Mouse (Mus musculus): ENCODE results near the gene Dnajb5. TPM values are rescaled to one million over a fixed set of nuclear protein-coding genes. Genes with fewer than 3 reads are reported as not detected.

Gene Dnajb5
- polyA plus RNA-seq, 1 experiment, result 7.6 TPM

DNA sequence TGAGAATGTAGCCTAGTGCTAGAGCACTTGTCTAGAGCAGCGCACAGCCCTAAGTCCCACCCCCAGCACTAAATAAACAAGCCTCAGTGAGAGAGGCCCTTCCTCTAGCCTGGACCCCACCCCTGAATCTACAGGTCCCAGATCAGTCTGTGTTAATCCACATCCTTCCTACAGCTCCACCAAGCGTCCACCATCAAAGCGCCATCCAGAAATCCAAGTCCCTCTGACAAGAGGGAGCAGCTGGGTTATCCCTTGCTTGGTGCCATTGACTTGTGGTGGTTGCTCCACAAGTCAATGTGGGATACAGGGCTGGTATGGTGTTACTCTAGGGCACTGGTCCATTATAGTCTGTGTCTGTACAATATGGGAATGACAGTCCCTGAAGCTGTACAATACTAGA is 5.6 kb downstream of the Dnajb5 start:
- Histone ChIP-seq H3K4me3 (ENCODE audit: control insufficient read depth, low read depth, low read length) (no peak overlapping the region), H3K27ac (ENCODE audit: control insufficient read depth, insufficient read depth, low read depth, low read length) (no peak overlapping the region), H3K27me3 (ENCODE audit: control insufficient read depth, insufficient read depth, low read length) (no peaks in the 10 kb centered on the region), H3K36me3 (ENCODE audit: control insufficient read depth, insufficient read depth, low read length) (no peaks in the 10 kb centered on the region; the same call in 1 of the 2 replicates), H3K4me1 (ENCODE audit: control insufficient read depth, insufficient read depth, low read length) (peaks cover 14% of the 10 kb centered on the region)
- TF ChIP-seq POLR2A (IDR thresholded peaks at IDR 0.05; ENCODE audit: control insufficient read depth, low read depth, low read length), result no peak
- no peak for TF ChIP-seq CTCF (IDR thresholded peaks at IDR 0.05; ENCODE audit: control insufficient read depth, insufficient read depth, insufficient replicate concordance, low read depth, low read length)

DNA sequence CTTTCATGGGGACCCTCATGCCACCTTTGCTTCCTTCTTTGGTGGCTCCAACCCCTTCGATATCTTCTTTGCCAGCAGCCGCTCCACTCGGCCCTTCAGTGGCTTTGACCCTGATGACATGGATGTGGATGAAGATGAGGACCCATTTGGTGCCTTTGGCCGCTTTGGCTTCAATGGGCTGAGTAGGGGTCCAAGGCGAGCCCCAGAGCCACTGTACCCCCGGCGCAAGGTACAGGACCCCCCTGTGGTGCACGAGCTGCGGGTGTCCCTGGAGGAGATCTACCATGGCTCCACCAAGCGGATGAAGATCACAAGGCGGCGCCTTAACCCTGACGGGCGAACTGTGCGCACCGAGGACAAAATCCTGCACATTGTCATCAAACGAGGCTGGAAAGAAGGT is 7.0 kb downstream of the Dnajb5 start:
- Histone ChIP-seq H3K4me1 (ENCODE audit: control insufficient read depth, insufficient read depth, low read length) (peaks cover 9% of the 10 kb centered on the region), H3K4me3 (ENCODE audit: control insufficient read depth, low read depth, low read length) (no peak overlapping the region), H3K27me3 (ENCODE audit: control insufficient read depth, insufficient read depth, low read length) (no peaks in the 10 kb centered on the region), H3K27ac (ENCODE audit: control insufficient read depth, insufficient read depth, low read depth, low read length) (no peak overlapping the region), H3K36me3 (ENCODE audit: control insufficient read depth, insufficient read depth, low read length) (no peaks in the 10 kb centered on the region; the same call in 1 of the 2 replicates)
- TF ChIP-seq POLR2A (IDR thresholded peaks at IDR 0.05; ENCODE audit: control insufficient read depth, low read depth, low read length) (no peak), CTCF (IDR thresholded peaks at IDR 0.05; ENCODE audit: control insufficient read depth, insufficient read depth, insufficient replicate concordance, low read depth, low read length) (no peak)

DNA sequence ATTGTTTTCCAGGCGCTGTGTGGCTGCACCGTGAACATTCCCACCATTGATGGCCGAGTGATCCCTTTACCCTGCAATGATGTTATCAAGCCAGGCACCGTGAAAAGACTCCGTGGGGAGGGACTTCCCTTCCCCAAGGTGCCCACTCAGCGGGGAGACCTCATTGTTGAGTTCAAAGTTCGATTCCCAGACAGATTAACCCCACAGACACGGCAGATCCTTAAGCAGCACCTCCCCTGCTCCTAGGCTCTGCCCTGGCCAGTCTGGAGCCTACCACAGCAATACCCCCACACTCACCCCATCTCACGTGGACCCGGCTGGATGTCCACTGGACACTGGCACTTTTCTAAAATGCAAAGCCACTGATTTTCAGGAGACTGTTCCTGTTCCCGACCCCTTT is 7.7 kb downstream of the Dnajb5 start:
- no peak for TF ChIP-seq CTCF (IDR thresholded peaks at IDR 0.05; ENCODE audit: control insufficient read depth, insufficient read depth, insufficient replicate concordance, low read depth, low read length)
- no peak for TF ChIP-seq POLR2A (IDR thresholded peaks at IDR 0.05; ENCODE audit: control insufficient read depth, low read depth, low read length)
- no peaks in the 10 kb centered on the region; the same call in 1 of the 2 replicates for H3K36me3 ChIP-seq (ENCODE audit: control insufficient read depth, insufficient read depth, low read length)
- H3K4me1 ChIP-seq (ENCODE audit: control insufficient read depth, insufficient read depth, low read length), result peaks cover 9% of the 10 kb centered on the region
- H3K27me3 ChIP-seq (ENCODE audit: control insufficient read depth, insufficient read depth, low read length), result no peaks in the 10 kb centered on the region
- no peak overlapping the region for H3K27ac ChIP-seq (ENCODE audit: control insufficient read depth, insufficient read depth, low read depth, low read length)
- H3K4me3 ChIP-seq (ENCODE audit: control insufficient read depth, low read depth, low read length), result no peak overlapping the region

- no peaks in the 10 kb centered on the region; the same call in 1 of the 2 replicates for H3K36me3 ChIP-seq (ENCODE audit: control insufficient read depth, insufficient read depth, low read length)
- no peaks in the 10 kb centered on the region for H3K27me3 ChIP-seq (ENCODE audit: control insufficient read depth, insufficient read depth, low read length)
- no peak overlapping the region for H3K27ac ChIP-seq (ENCODE audit: control insufficient read depth, insufficient read depth, low read depth, low read length)
- TF ChIP-seq POLR2A (IDR thresholded peaks at IDR 0.05; ENCODE audit: control insufficient read depth, low read depth, low read length), result no peak
- no peak for TF ChIP-seq CTCF (IDR thresholded peaks at IDR 0.05; ENCODE audit: control insufficient read depth, insufficient read depth, insufficient replicate concordance, low read depth, low read length)
- no peak overlapping the region for H3K4me3 ChIP-seq (ENCODE audit: control insufficient read depth, low read depth, low read length)
- peaks cover 7% of the 10 kb centered on the region for H3K4me1 ChIP-seq (ENCODE audit: control insufficient read depth, insufficient read depth, low read length)
Observed at GRCm38 (mm10) chr4:42957979-42958378, 8.4 kb downstream of the Dnajb5 start.

DNA sequence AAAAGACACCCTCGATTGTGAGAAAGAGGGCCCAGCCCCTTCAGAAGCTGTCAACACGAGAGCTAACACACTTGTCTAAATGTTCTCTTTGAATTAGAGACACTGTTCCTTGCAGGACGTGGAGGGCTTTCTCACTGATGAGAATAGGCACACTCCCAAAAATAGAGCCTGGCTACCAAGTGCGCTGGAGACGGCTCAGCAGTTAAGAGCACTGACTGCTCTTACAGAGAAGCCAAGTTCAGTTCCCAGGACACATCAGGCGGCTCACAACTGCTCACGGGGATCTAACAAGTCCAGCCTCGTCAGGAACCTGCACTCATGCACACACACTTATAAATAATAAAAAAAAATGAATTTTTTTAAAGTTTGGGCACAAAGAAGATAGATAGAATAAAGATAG is 9.3 kb downstream of the Dnajb5 start:
- TF ChIP-seq POLR2A (IDR thresholded peaks at IDR 0.05; ENCODE audit: control insufficient read depth, low read depth, low read length) (no peak), CTCF (IDR thresholded peaks at IDR 0.05; ENCODE audit: control insufficient read depth, insufficient read depth, insufficient replicate concordance, low read depth, low read length) (no peak)
- H3K4me3 ChIP-seq (ENCODE audit: control insufficient read depth, low read depth, low read length), result no peak overlapping the region
- H3K27ac ChIP-seq (ENCODE audit: control insufficient read depth, insufficient read depth, low read depth, low read length), result no peak overlapping the region
- H3K4me1 ChIP-seq (ENCODE audit: control insufficient read depth, insufficient read depth, low read length), result no peaks in the 10 kb centered on the region; the same call in 1 of the 2 replicates
- no peaks in the 10 kb centered on the region for H3K27me3 ChIP-seq (ENCODE audit: control insufficient read depth, insufficient read depth, low read length)
- no peaks in the 10 kb centered on the region; the same call in 1 of the 2 replicates for H3K36me3 ChIP-seq (ENCODE audit: control insufficient read depth, insufficient read depth, low read length)

GRCm38 (mm10) chr4:42959382-42959781 is 9.8 kb downstream of the Dnajb5 start:
- Histone ChIP-seq H3K4me1 (ENCODE audit: control insufficient read depth, insufficient read depth, low read length) (peaks cover under 1% of the 10 kb centered on the region), H3K36me3 (ENCODE audit: control insufficient read depth, insufficient read depth, low read length) (no peaks in the 10 kb centered on the region; the same call in 1 of the 2 replicates), H3K27ac (ENCODE audit: control insufficient read depth, insufficient read depth, low read depth, low read length) (no peak overlapping the region), H3K27me3 (ENCODE audit: control insufficient read depth, insufficient read depth, low read length) (no peaks in the 10 kb centered on the region), H3K4me3 (ENCODE audit: control insufficient read depth, low read depth, low read length) (no peak overlapping the region)
- TF ChIP-seq POLR2A (IDR thresholded peaks at IDR 0.05; ENCODE audit: control insufficient read depth, low read depth, low read length) (no peak), CTCF (IDR thresholded peaks at IDR 0.05; ENCODE audit: control insufficient read depth, insufficient read depth, insufficient replicate concordance, low read depth, low read length) (no peak)

GRCm38 (mm10) chr4:42961592-42961991 is 12.0 kb downstream of the Dnajb5 start:
- Histone ChIP-seq H3K4me3 (ENCODE audit: control insufficient read depth, low read depth, low read length) (no peak overlapping the region), H3K27ac (ENCODE audit: control insufficient read depth, insufficient read depth, low read depth, low read length) (no peak overlapping the region), H3K36me3 (ENCODE audit: control insufficient read depth, insufficient read depth, low read length) (no peaks in the 10 kb centered on the region; the same call in 1 of the 2 replicates), H3K4me1 (ENCODE audit: control insufficient read depth, insufficient read depth, low read length) (peaks cover 8% of the 10 kb centered on the region), H3K27me3 (ENCODE audit: control insufficient read depth, insufficient read depth, low read length) (no peaks in the 10 kb centered on the region)
- no peak for TF ChIP-seq POLR2A (IDR thresholded peaks at IDR 0.05; ENCODE audit: control insufficient read depth, low read depth, low read length)
- peak; percentile 58; the same call in 1 of the 2 replicates for TF ChIP-seq CTCF (IDR thresholded peaks at IDR 0.05; ENCODE audit: control insufficient read depth, insufficient read depth, insufficient replicate concordance, low read depth, low read length)

DNA sequence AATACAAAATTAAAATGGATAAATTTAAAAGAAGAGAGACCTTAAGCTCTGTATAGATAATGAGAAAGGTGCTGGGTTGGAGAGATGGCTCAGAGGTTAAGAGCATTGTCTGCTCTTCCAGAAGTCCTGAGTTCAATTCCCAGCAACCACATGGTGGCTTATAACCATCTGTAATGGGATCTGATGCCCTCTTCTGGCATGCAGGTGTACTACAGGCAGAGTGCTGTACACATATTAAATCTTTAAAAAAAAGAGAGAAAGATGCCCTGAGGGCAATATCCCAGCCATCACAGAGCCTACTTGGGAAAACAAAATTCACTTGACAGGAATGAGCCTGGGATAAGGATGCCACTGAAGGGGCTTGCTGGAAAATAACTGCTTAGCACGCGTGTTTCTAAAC is 13.9 kb downstream of the Dnajb5 start:
- H3K4me3 ChIP-seq (ENCODE audit: control insufficient read depth, low read depth, low read length), result no peak overlapping the region
- no peak overlapping the region for H3K27ac ChIP-seq (ENCODE audit: control insufficient read depth, insufficient read depth, low read depth, low read length)
- no peaks in the 10 kb centered on the region for H3K36me3 ChIP-seq (ENCODE audit: control insufficient read depth, insufficient read depth, low read length)
- peaks cover 8% of the 10 kb centered on the region for H3K4me1 ChIP-seq (ENCODE audit: control insufficient read depth, insufficient read depth, low read length)
- no peaks in the 10 kb centered on the region for H3K27me3 ChIP-seq (ENCODE audit: control insufficient read depth, insufficient read depth, low read length)
- TF ChIP-seq CTCF (IDR thresholded peaks at IDR 0.05; ENCODE audit: control insufficient read depth, insufficient read depth, insufficient replicate concordance, low read depth, low read length) (no peak), POLR2A (IDR thresholded peaks at IDR 0.05; ENCODE audit: control insufficient read depth, low read depth, low read length) (no peak)

Measured in testis, adult 2 months (tissue).